Mouse (Mus musculus): ENCODE data around the gene Asmt. TPM values are rescaled to one million over a fixed set of nuclear protein-coding genes. Genes with fewer than 3 reads are reported as not detected.

Gene Asmt
- not detected for total RNA-seq (2021)
- long read RNA-seq, experiment 1: 0 reads
- long read RNA-seq, experiment 2: 0 reads

- intact Hi-C loops (cut with DNase I): no loop called here
- no peak for DNase-seq (ENCODE audit: low spot score in 2 of 2)
Observed at GRCm38 (mm10) chrX:170672594-170673092, at the start of gene Asmt. Gene Asmt (plus strand): TSS chrX:170672644.

GRCm38 (mm10) chrX:170673233-170673951 is 948 bp downstream of the Asmt start:
- intact Hi-C loops (cut with DNase I): no loop called here
- no peak for DNase-seq (ENCODE audit: low spot score in 2 of 2)

- intact Hi-C loops (cut with DNase I): no loop called here
- peak; percentile 28 to 34 for DNase-seq (ENCODE audit: low spot score in 2 of 2)
Observed at GRCm38 (mm10) chrX:170674229-170674771, 1.9 kb downstream of the Asmt start.

- peak in 1 of 2 experiments; percentile 32 for DNase-seq (ENCODE audit: low spot score in 2 of 2)
- intact Hi-C loops (cut with DNase I): no loop called here
Observed at GRCm38 (mm10) chrX:170674885-170675876, 2.7 kb downstream of the Asmt start.

GRCm38 (mm10) chrX:170675923-170676605 is 3.6 kb downstream of the Asmt start:
- intact Hi-C loops (cut with DNase I): no loop called here
- DNase-seq (ENCODE audit: low spot score in 2 of 2): no peak

GRCm38 (mm10) chrX:170676606-170677239 is 4.3 kb downstream of the Asmt start:
- DNase-seq (ENCODE audit: low spot score in 2 of 2): no peak

GRCm38 (mm10) chrX:170677266-170677665 is 4.8 kb downstream of the Asmt start:
- no peak for DNase-seq (ENCODE audit: low spot score in 2 of 2)
- intact Hi-C loops (cut with DNase I): no loop called here

More at GRCm38 (mm10) chrX:170676606-170677239, 4.3 kb downstream of the Asmt start:
- intact Hi-C loops (cut with DNase I): no loop called here

GRCm38 (mm10) chrX:170677680-170678079 is 5.2 kb downstream of the Asmt start:
- intact Hi-C loops (cut with DNase I): no loop called here
- no peak for DNase-seq (ENCODE audit: low spot score in 2 of 2)

All from left cerebral cortex, postnatal 14 days (tissue).